Mouse (Mus musculus): ENCODE results near the gene Ccs. TPM values are rescaled to one million over a fixed set of nuclear protein-coding genes. Genes with fewer than 3 reads are reported as not detected.

The Ccs gene
- polyA plus RNA-seq, 1 experiment from 2014 or later: 39.6 TPM

DNA sequence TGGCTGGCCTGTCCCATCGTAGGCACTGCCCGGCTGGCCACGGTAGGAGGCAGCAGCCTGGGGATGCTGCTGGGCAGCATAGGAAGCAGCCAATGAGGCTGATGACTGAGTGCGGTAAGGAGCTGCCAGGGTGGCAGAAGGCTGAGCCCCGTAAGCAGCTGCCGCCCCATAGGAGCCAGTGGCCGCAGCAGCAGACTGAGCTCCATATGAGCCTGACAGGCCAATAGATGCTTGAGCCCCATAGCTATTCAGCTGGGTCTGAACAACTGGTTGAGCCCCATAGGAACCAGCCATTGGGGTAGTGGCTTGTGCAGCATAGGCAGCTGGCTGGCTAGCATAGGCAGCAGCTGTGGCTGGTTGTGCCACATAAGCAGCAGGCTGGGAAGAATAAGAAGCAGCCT, 36.4 kb downstream of the Ccs start:
- Histone ChIP-seq H3K4me1 (0 out of 2 replicates have a peak, but pooled peaks cover 2% of the 10 kb centered on the region), H3K27ac (replicated peaks) (no peak overlapping the region), H3K36me3 (peaks cover 54% of the 10 kb centered on the region), H3K27me3 (no peaks in the 10 kb centered on the region), H3K9me3 (no peaks in the 10 kb centered on the region), H3K9ac (replicated peaks) (no peak overlapping the region), H3K4me2 (replicated peaks) (no peak overlapping the region), H3K4me3 (no peak overlapping the region)
- 94% methylated on average over 7 of the region's 7 CpGs for WGBS
- ATAC-seq (replicated peaks): no peak

DNA sequence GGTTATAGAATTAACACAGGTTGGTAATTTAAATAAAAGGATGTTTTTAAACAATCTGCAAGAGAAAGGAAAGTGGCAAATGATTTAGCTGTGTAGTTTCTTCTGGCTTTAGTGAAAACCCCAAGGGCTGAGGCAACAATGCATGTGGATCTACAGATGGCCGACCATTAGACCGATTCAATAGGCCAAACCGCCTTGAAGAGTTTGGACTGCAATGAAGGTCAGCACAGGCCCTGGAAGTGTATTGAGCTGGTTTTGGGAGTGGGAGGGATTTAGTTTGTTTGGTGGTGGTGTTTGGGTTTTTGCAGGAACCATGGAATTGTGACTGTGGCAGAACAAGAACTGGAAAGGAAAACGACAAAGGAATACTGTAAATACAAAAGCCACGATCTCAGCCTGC, 40.0 kb downstream of the Ccs start:
- H3K9me3 ChIP-seq: no peaks in the 10 kb centered on the region
- no peak overlapping the region for H3K27ac ChIP-seq (replicated peaks)
- no peak for ATAC-seq (replicated peaks)
- H3K36me3 ChIP-seq: peaks cover 54% of the 10 kb centered on the region
- no peaks in the 10 kb centered on the region for H3K27me3 ChIP-seq
- H3K9ac ChIP-seq (replicated peaks): no peak overlapping the region
- peaks cover 11% of the 10 kb centered on the region for H3K4me1 ChIP-seq
- H3K4me3 ChIP-seq: no peak overlapping the region
- 89% methylated on average over 5 of the region's 5 CpGs for WGBS
- no peak overlapping the region for H3K4me2 ChIP-seq (replicated peaks)

DNA sequence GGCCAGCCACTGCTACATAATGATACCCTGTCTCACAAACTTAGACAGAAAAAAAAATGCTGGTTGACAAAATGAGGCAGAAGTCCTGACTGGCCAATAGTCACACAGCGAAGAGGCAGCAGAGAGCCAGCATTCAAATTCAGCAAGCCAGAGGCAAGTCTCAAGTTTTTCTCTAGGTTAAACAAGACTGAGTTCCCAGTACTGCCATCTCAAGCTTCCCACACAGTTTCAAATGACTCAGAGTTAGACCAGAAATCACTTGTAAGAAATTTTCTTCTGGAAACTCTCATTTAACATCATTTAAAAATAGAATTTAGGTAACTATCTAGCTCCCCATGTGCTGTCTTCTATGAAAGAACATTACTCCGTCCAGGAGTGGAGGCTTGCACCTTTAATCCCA, 41.3 kb downstream of the Ccs start:
- H3K36me3 ChIP-seq: peaks cover 49% of the 10 kb centered on the region
- no peak overlapping the region for H3K4me3 ChIP-seq
- no peak overlapping the region for H3K4me2 ChIP-seq (replicated peaks)
- H3K9me3 ChIP-seq: no peaks in the 10 kb centered on the region
- no peak overlapping the region for H3K9ac ChIP-seq (replicated peaks)
- no peak for ATAC-seq (replicated peaks)
- H3K27ac ChIP-seq (replicated peaks): no peak overlapping the region
- no peaks in the 10 kb centered on the region for H3K27me3 ChIP-seq
- 94% methylated on average over 2 of the region's 2 CpGs for WGBS
- peaks cover 13% of the 10 kb centered on the region for H3K4me1 ChIP-seq

DNA sequence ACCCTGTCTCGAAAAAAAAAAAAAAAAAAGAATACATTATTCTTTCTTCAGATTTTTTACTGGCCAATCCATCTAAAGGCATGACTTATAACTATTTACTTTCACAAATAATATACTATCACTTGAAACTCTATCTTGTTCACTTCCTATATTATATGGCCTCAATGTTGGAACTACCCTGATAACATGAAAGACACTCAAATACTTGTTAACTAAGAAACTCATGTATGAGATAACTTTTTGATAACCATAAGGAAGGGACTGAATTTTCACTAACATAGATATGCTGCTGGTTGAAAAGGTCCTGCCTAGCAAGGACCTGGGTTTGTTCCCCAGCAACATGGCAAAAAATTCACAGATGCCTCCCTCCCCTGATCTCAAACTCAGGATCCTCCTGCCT, 43.2 kb downstream of the Ccs start:
- Histone ChIP-seq H3K9ac (replicated peaks) (no peak overlapping the region), H3K27ac (replicated peaks) (no peak overlapping the region), H3K9me3 (no peaks in the 10 kb centered on the region), H3K4me3 (no peak overlapping the region), H3K36me3 (peaks cover 42% of the 10 kb centered on the region), H3K4me2 (replicated peaks) (no peak overlapping the region), H3K4me1 (peaks cover 30% of the 10 kb centered on the region), H3K27me3 (no peaks in the 10 kb centered on the region)
- WGBS: 74% methylated on average over 1 of the region's 1 CpGs
- no peak for ATAC-seq (replicated peaks)

DNA sequence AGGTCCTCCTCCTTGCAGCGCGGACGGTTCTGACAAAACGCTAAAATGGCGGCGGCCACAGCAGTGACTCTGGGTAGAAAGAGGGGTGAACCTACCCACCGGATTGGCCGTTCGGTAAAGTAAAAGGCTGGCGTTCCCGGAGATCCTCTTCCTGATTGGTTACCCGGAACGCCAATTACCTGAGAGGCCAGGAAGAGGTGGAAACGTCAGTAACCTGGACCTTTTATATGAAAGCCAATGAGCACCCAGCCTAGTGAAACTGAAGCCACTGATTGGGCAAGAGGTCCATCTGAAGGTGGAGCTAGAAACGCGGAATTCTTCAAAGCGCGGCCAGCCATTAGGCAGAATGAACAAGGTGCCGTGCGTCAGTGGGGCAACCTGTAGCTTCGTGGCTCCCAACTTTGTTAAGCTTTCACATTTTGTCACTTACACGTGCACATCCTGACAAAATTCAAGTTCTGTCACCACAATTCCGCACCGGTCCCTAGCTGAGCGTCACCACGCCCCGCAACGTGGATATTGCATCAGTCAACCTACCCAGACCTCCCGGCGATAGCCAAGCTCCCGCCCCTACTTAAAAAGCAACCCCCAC, 45.2 kb downstream of the Ccs start, which contains the start of gene Rbm4:
Gene Rbm4, minus strand, starts transcription at position 71 of the 592 bp plus-strand sequence.
- peak within 1 kb of the TSS; percentile 87 for H3K27ac ChIP-seq (replicated peaks)
- no peaks in the 10 kb centered on the region for H3K9me3 ChIP-seq
- H3K4me1 ChIP-seq: peaks cover 49% of the 10 kb centered on the region
- peak; percentile 98 for ATAC-seq (replicated peaks)
- H3K4me2 ChIP-seq (replicated peaks): peak within 1 kb of the TSS; percentile 88
- peak within 1 kb of the TSS; percentile 89 for H3K4me3 ChIP-seq
- H3K9ac ChIP-seq (replicated peaks): peak within 1 kb of the TSS; percentile 77
- H3K27me3 ChIP-seq: no peaks in the 10 kb centered on the region
- under 1% methylated on average over 31 of the region's 31 CpGs for WGBS
- H3K36me3 ChIP-seq: peaks cover 34% of the 10 kb centered on the region

DNA sequence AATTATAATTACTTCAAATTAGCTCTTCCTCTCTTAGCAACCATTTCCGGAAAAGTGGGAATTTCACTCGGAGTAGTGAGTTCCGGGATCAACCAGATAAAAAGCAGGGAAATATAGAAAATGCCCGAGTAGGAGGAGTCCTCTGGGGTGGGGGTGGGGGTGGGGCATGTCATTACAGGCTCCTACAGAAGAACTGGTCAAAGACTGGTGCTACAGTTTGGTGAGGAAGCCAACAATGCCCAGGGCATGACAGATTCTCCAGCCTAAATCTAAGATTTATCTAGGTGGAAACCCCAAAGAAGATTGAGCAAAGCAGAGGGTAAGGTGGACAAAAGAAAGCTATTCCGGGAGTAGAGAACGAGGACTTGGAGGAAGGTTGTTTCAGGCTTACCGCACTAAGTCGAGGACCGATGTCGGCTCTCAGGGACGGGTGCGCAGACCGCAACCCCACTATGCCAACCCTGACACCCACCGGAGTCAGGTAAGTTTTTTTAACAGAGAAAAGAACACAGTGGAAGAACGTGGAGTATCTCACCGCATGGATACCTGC, 45.8 kb downstream of the Ccs start:
- WGBS: under 1% methylated on average over 16 of the region's 16 CpGs
- H3K27ac ChIP-seq (replicated peaks): peak overlapping the region; percentile 87
- no peaks in the 10 kb centered on the region for H3K27me3 ChIP-seq
- peak overlapping the region; percentile 55 for H3K4me2 ChIP-seq (replicated peaks)
- peak; percentile 12 for ATAC-seq (replicated peaks)
- peaks cover 53% of the 10 kb centered on the region for H3K4me1 ChIP-seq
- H3K4me3 ChIP-seq: peak overlapping the region; percentile 89
- peaks cover 33% of the 10 kb centered on the region for H3K36me3 ChIP-seq
- peak overlapping the region; percentile 77 for H3K9ac ChIP-seq (replicated peaks)
- H3K9me3 ChIP-seq: no peaks in the 10 kb centered on the region

DNA sequence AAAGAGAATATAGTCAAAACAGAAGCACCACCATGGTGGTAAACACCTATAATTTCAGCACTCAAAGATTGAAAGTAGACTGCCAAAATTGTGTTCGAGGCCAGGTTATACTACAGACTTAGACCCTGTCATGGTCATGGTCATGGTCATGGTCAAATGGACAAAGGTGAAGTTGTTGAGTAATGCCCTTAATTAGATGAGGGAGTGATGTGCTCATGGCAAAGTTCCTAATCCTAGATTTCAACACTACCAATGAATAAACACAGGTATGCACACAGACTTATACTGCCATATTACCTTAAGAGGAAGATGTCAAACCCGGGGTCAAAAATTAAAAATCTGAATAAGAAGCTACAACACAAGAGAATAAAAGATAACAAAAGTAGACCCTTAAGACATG, 52.8 kb downstream of the Ccs start:
- Histone ChIP-seq H3K4me2 (replicated peaks) (no peak overlapping the region), H3K9ac (replicated peaks) (no peak overlapping the region), H3K36me3 (peaks cover 72% of the 10 kb centered on the region), H3K27ac (replicated peaks) (no peak overlapping the region), H3K4me3 (no peak overlapping the region), H3K9me3 (no peaks in the 10 kb centered on the region), H3K4me1 (peaks cover 55% of the 10 kb centered on the region), H3K27me3 (no peaks in the 10 kb centered on the region)
- 96% methylated on average over 2 of the region's 2 CpGs for WGBS
- ATAC-seq (replicated peaks): no peak

DNA sequence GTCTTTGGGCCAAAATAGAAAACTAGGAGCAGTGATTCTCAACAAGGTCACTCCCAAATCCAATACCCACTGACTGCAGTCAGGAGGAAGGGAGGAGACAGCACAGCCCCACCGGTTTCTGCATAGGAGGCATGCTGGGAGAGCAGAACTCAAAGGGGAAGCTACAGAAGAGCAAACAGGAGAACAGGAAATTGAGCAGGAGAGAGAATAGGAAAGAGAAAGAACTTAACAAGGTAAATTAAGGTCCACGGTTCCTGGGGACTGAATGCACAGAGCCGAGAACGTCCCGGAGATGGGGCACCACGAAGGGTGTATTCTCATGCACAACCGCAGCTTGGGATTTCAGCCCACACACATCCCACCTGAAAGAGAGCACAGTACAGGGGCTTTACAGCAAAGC, 53.9 kb downstream of the Ccs start:
- Histone ChIP-seq H3K36me3 (peaks cover 70% of the 10 kb centered on the region), H3K9me3 (no peaks in the 10 kb centered on the region), H3K4me2 (replicated peaks) (no peak overlapping the region), H3K4me3 (no peak overlapping the region), H3K9ac (replicated peaks) (no peak overlapping the region), H3K4me1 (peaks cover 43% of the 10 kb centered on the region), H3K27ac (replicated peaks) (no peak overlapping the region), H3K27me3 (no peaks in the 10 kb centered on the region)
- 88% methylated on average over 7 of the region's 7 CpGs for WGBS
- ATAC-seq (replicated peaks): no peak

DNA sequence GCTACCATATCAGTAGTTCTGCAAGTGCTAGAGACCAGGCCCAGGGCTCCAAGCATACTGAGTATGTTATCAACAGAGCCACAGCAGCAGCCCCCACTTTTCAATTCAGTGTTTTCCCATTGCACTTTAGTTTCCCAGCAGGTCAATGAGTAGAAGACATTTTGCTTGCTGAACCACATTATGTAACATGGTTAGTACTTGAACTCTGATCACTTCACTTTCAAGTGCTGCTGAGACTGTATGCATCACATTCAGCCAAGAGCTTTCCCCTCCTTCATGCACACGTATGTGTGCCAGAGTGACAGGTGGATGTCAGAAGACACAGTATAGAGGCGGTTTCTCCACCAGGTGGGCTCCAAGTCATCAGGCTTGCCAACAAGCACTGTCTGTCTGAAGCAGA, 56.2 kb downstream of the Ccs start:
- H3K27me3 ChIP-seq: no peaks in the 10 kb centered on the region
- H3K36me3 ChIP-seq: peaks cover 71% of the 10 kb centered on the region
- 86% methylated on average over 2 of the region's 2 CpGs for WGBS
- no peak overlapping the region for H3K4me2 ChIP-seq (replicated peaks)
- H3K9ac ChIP-seq (replicated peaks): no peak overlapping the region
- H3K4me1 ChIP-seq: peaks cover 26% of the 10 kb centered on the region
- H3K27ac ChIP-seq (replicated peaks): no peak overlapping the region
- H3K9me3 ChIP-seq: no peaks in the 10 kb centered on the region
- no peak for ATAC-seq (replicated peaks)
- no peak overlapping the region for H3K4me3 ChIP-seq

Other genes with a start within 250 kb of the Ccs start
- gene Lrfn4, start 223.7 kb downstream of the Ccs start, polyA plus RNA-seq (2015; fragmentation: Nextera tagmentation; extraction: Ambion mirVana): 10.9 and 11.7 TPM in 2 replicates
- gene Rce1, start 213.7 kb downstream of the Ccs start, polyA plus RNA-seq (2015; fragmentation: Nextera tagmentation; extraction: Ambion mirVana): 53.8 and 56.5 TPM in 2 replicates
- gene Gm960, start 140.7 kb downstream of the Ccs start, polyA plus RNA-seq (2015; fragmentation: Nextera tagmentation; extraction: Ambion mirVana): 6.6 and 8.8 TPM in 2 replicates
- 30.2 and 31.9 TPM in 2 replicates for gene Sptbn2, start 128.2 kb downstream of the Ccs start, polyA plus RNA-seq (2015; fragmentation: Nextera tagmentation; extraction: Ambion mirVana)
- 184 and 193 TPM in 2 replicates for gene Rbm4b, start 82.8 kb downstream of the Ccs start, polyA plus RNA-seq (2015; fragmentation: Nextera tagmentation; extraction: Ambion mirVana)
- gene Rbm4, start 45.4 kb downstream of the Ccs start, polyA plus RNA-seq (2015; fragmentation: Nextera tagmentation; extraction: Ambion mirVana): 93.0 and 114 TPM in 2 replicates
- 31.3 and 43.7 TPM in 2 replicates for gene Gm21992, start 27.7 kb downstream of the Ccs start, polyA plus RNA-seq (2015; fragmentation: Nextera tagmentation; extraction: Ambion mirVana)
- 81.4 and 84.6 TPM in 2 replicates for gene Rbm14, start 27.7 kb downstream of the Ccs start, polyA plus RNA-seq (2015; fragmentation: Nextera tagmentation; extraction: Ambion mirVana)
- gene Ccdc87, start within 50 bp of the Ccs start, polyA plus RNA-seq (2015; fragmentation: Nextera tagmentation; extraction: Ambion mirVana): 0.41 and 0.74 TPM in 2 replicates
- 56.8 and 61.7 TPM in 2 replicates for gene Ctsf, start 15.8 kb upstream of the Ccs start, polyA plus RNA-seq (2015; fragmentation: Nextera tagmentation; extraction: Ambion mirVana)
- 0.73 and 0.84 TPM in 2 replicates for gene Actn3, start 38.6 kb upstream of the Ccs start, polyA plus RNA-seq (2015; fragmentation: Nextera tagmentation; extraction: Ambion mirVana)
- gene Zdhhc24, start 39.3 kb upstream of the Ccs start, polyA plus RNA-seq (2015; fragmentation: Nextera tagmentation; extraction: Ambion mirVana): 21.3 and 22.7 TPM in 2 replicates
- 9.7 and 10.6 TPM in 2 replicates for gene Bbs1, start 67.3 kb upstream of the Ccs start, polyA plus RNA-seq (2015; fragmentation: Nextera tagmentation; extraction: Ambion mirVana)
- gene Dpp3, start 89.0 kb upstream of the Ccs start, polyA plus RNA-seq (2015; fragmentation: Nextera tagmentation; extraction: Ambion mirVana): 101 and 103 TPM in 2 replicates
- 11.1 and 11.6 TPM in 2 replicates for gene Peli3, start 103.8 kb upstream of the Ccs start, polyA plus RNA-seq (2015; fragmentation: Nextera tagmentation; extraction: Ambion mirVana)
- 118 and 119 TPM in 2 replicates for gene Mrpl11, start 122.8 kb upstream of the Ccs start, polyA plus RNA-seq (2015; fragmentation: Nextera tagmentation; extraction: Ambion mirVana)
- gene Npas4, start 151.0 kb upstream of the Ccs start, polyA plus RNA-seq (2015; fragmentation: Nextera tagmentation; extraction: Ambion mirVana): 0.14 and 0.23 TPM in 2 replicates
- 10.1 and 10.4 TPM in 2 replicates for gene Slc29a2, start 184.5 kb upstream of the Ccs start, polyA plus RNA-seq (2015; fragmentation: Nextera tagmentation; extraction: Ambion mirVana)
- 51.3 and 54.4 TPM in 2 replicates for gene B4gat1, start 199.5 kb upstream of the Ccs start, polyA plus RNA-seq (2015; fragmentation: Nextera tagmentation; extraction: Ambion mirVana)
- 3.3 and 4.0 TPM in 2 replicates for gene AC124502.3, start 199.6 kb upstream of the Ccs start, polyA plus RNA-seq (2015; fragmentation: Nextera tagmentation; extraction: Ambion mirVana)
- 52.8 and 55.5 TPM in 2 replicates for gene Brms1, start 202.0 kb upstream of the Ccs start, polyA plus RNA-seq (2015; fragmentation: Nextera tagmentation; extraction: Ambion mirVana)
- gene Rin1, start 211.1 kb upstream of the Ccs start, polyA plus RNA-seq (2015; fragmentation: Nextera tagmentation; extraction: Ambion mirVana): 0.97 and 2.0 TPM in 2 replicates
- 10.3 and 11.1 TPM in 2 replicates for gene Cd248, start 228.7 kb upstream of the Ccs start, polyA plus RNA-seq (2015; fragmentation: Nextera tagmentation; extraction: Ambion mirVana)
- 7.9 and 8.3 TPM in 2 replicates for gene Tmem151a, start 246.2 kb upstream of the Ccs start, polyA plus RNA-seq (2015; fragmentation: Nextera tagmentation; extraction: Ambion mirVana)
- gene Yif1a, start 249.2 kb upstream of the Ccs start, polyA plus RNA-seq (2015; fragmentation: Nextera tagmentation; extraction: Ambion mirVana): 53.0 and 54.3 TPM in 2 replicates

Data from forebrain, embryonic 15.5 days (tissue).